Mouse (Mus musculus) adrenal gland, adult 8-10 months (tissue): ENCODE results near the gene Ddx3y. TPM values are rescaled to one million over a fixed set of nuclear protein-coding genes. Genes with fewer than 3 reads are reported as not detected.

ENCODE experiments used
- DNase-seq: peaks from one replicate; pipeline ENCODE4 v3.0.0; 2022
- total RNA-seq, 4 experiments: library from RNA; stranded (reverse); gene quantifications; 2 replicates each; pipeline ENCODE4 v1.2.4; 2022

The Ddx3y gene
- total RNA-seq: 10 to 100 TPM in 2 of 4 experiments, not detected in 2; 91.1 to 98.4 TPM

DNA sequence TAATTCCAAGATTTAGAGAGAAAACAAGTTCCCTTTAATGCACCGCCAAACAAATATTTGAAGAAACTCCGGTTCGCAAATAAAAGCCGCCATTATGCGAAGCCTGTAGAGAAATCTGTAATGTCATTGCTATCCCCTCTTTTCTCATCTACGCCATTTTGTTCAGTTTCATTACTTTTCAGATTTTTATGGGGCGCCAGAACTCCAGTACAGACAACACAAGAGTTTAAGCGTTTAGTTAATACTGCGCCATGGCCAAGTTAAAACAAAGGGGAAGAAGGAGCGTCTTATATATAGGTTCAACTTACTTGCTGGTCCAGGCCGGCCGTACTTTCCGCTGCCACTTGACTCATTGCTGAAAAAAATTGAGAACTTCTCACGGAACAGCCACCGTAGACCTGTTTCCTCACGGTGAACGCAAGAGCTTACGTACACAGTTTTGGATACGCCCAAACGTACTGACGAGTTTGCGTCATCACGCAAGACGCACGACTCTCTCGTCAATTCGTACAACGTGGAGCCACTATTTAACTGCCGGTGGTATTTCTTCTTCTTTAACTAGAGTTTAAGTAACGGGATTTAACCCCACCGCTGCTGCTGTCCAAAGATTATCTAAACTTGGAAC lies at the start of gene Ddx3y:
Gene Ddx3y (minus strand): TSS at position 459 of the 625 bp plus-strand sequence.
- no peak for DNase-seq

DNA sequence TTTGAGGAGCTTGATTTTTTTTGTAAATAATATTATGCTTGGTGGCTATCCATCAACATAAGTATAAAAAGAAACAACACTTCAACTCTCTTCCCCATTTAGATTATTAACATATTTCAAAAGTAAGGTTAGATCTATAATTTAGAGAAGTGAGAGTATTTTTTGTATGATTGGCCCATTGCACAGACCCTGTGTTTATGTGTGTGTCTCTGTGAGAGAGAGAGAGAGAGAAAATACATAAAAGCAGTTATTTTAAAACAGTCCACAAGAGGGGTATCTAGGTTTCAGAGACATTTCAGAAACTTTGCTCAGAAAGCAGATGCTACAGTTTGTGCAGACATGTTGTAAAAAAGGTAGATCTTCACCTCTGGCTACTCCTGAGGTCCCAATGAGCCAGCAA lies 7.3 kb upstream of the Ddx3y start:
- no peak for DNase-seq

DNA sequence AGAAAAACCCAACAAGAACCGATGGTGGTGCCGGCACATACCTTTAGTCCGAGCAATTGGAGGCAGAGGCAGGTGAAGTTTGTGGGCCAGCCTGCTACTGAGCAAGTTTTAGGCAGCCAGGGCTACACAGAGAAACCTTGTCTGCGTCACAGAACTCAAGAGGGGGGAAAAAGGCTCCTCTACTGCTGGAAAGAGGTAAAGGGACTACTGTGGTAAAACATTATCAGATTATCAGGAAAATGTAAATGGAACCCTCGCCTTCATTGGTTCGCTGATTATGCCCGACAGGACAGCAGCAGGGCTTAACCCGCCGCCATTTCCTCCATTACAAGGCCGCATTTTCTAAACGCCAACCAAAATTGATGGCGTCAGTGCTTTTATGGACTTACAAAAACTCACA lies 694 bp downstream of the Ddx3y start:
- no peak for DNase-seq

DNA sequence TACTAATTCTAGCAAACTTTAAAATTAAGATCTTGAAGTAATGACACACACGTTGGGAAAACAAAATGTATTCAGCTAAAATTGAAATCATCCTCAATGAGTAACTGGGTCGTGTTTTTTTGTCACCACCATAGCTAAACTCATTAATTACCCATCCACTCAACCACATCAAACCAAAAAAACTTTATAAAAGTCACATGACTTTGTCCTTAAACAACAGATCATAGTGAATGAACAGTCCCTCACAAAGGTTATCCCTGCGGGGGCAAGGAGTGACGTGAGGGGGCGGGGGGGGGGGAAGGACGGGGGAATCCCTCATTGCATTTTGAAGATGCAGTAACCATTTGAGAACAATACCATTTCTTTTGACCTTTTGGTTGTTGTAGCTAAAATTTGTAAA lies 40.3 kb downstream of the Ddx3y start:
- no peak for DNase-seq

DNA sequence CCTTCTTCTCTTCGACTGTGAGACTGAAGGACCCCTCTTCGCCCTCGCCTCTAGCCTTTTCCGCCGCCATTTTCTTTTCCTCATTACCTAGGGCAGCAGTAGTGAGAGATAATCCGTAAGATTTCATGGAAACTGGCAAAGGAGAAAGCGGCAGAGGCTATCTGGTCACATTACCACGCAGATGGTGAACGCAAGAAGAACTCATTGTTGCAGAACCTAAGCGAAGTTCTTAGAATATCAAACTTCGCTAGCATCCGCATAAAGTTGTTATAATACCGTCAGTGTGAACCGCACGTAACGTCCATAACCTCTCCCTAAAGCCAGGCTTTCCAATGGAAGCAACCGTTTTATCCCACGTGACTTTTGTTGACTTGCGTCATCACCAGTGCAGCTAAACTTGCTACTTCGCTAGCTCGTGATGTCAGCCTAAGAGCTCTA lies 41.0 kb downstream of the Ddx3y start, which contains the start of gene Uty:
Gene Uty (minus strand): TSS at position 334 of the 438 bp plus-strand sequence.
- DNase-seq: no peak

DNA sequence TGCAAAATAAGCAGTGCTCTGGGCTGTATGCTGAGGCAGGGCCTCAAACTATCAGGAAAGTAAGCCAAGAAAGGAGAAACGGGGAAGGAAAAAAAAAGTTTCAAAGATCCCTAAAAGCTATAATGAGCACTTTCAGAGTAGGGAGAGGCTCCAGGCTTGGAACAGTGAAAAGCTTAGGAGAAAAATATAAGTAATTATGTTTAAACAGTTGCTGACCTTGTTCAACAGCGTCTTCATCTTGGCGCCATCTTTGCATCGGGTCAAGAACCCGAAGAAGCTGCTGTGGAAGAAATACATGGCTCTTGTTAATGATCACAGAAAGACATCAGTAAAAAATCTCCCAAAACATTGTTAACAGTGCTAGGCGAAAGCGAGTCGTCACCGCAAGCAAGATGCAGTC lies 41.5 kb downstream of the Ddx3y start:
- DNase-seq: no peak

DNA sequence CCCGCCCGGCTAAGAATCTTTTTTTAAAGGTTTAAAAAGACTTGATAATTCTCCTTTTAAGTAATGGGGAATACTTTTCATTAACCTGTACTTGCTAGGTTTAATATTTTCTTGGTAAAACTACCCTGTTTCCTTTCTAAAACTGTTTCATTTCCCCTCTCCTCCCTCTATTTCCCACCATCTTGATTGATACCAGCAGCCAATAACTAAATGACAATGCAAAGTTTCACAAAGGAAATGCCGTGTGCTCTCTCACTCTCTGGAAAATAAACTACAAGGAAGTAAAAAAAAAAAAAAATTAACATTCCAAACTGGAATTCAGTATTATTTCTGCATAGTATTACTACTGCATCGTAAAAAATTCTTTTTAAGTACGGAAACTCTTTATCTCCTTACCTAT lies 42.0 kb downstream of the Ddx3y start:
- no peak for DNase-seq

DNA sequence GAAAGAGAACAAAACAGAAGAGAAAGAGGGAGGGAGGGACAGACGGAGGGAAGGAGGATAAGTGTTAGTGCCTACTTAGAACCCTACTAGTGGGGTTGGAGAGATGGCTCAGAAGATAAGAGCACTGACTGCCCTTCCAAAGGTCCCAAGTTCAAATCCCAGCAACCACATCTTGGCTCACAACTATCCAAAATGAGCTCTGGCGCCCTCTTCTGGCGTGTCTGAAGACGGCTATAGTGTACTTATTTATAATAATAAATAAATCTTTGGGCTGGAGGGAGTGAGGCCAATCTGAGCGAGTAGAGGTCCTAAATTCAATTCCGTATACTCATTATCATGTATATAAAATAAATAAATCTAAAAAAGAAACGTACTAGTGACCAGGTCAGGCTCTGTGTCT lies 66.4 kb downstream of the Ddx3y start:
- no peak for DNase-seq

Other genes with a start within 250 kb of the Ddx3y start
- gene Uty, start 40.9 kb downstream of the Ddx3y start, total RNA-seq: 10 to 100 TPM in 2 of 4 experiments, not detected in 2; 40.5 to 49.4 TPM
- not detected for gene Usp9y, start 173.2 kb upstream of the Ddx3y start, total RNA-seq